Mouse (Mus musculus) thymus, postnatal 25 days (tissue): ENCODE measurements around the gene Klf9.
"Not testable (repeated sequence)": the region's sequence is repeated elsewhere in the genome, so short reads cannot be mapped to it uniquely, and the experiment has no call there.

ENCODE experiments used
- DNase-seq: peaks from one replicate; pipeline ENCODE4 v3.0.0; 2022

Gene Klf9

DNA sequence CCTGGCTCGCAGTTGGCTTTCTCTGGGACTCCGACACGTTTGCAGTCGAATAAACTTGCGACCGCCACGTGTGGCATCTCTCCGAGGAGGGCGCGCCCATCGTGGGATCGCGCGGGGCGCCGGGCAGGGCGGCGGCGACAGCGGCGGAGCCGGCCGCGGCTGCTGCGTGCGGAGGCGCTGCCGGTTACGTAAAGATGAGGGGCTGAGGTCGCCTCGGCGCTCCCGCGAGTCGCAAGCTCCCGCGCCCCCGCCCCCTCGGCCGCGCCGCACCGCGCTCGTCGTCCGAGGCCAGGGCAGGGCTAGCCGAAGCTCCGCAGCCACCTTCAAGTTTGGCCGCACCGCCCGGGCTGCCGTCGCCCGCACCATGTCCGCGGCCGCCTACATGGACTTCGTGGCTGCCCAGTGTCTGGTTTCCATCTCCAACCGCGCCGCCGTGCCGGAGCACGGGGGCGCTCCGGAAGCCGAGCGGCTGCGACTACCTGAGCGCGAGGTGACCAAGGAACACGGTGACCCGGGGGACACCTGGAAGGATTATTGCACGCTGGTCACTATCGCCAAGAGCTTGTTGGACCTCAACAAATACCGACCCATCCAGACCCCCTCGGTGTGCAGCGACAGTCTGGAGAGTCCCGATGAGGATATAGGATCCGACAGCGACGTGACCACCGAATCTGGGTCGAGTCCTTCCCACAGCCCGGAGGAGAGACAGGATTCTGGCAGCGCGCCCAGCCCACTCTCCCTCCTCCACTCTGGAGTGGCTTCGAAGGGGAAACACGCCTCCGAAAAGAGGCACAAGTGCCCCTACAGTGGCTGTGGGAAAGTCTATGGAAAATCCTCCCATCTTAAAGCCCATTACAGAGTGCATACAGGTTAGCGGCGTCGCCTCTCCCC lies 610 bp downstream of the Klf9 start:
- peak; percentile 10 for DNase-seq

DNA sequence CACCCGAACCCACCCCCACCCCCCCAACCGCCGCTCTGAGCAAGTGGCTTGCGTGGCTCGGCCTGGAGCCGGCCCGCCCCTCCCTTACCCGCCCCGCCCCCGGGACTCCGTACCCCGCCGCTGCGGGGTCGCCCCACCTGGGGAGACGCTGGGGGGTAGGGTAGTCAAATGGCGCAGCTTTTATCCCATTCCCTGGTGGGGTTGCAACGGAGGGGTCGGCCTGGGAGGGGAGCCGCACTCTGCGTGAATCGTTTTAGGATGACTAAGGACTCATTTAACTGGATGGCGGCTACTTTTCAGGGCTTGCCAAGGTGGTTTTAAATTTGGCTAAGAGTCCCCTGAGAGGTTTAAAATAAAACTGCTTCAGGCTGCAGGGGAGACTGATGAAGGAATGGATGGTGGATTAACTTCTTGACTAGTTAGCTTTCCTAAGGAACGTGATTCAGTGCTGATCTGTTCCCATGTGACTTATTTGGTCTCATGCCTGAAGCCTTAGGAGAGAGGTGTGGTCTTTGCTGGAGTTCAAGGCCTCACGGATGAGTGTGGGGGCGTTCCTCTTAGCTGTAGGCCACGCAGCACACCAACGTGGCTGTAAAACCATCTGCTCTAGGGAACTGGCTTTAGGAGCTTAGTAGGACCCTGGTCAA lies 1.5 kb downstream of the Klf9 start:
- no peak for DNase-seq

DNA sequence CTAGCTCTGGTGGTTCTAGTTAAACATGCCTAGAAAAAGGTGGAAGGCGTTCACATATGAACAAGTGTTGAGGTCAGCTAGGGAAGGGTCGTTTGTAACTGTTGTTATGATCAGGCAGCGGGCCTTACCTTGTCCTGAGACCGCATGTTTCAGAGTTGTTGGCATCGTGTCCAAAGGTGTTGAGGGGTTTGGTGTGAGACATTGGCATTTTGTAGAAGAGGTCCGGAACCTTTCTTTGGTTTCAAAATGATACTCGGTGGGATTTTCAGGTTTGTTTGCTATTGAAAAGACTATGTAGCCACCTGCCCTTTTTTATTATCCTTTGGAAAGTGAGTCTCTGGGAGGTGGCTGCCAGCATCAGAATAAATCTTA lies 2.0 kb downstream of the Klf9 start:
- DNase-seq, result no peak

DNA sequence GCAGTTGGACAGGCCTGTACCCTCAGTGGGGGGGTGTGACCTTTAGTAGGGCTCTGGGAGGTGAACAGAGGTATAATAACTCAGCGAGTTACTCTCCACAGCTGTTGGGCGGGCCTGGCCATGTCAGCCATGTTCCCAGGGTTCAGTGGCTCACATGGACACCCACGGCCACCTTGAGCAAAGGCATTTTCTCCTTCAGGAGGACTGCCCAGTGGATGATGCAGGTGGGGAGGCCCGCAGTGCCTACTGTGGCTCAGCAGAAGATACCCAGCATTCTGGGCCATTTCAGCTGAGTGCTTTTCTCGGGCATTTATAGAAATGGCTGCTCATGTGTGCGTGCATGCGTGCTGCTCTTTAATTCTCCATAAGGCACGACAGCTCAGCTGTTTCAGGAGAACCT lies 2.5 kb downstream of the Klf9 start:
- DNase-seq, result no peak

DNA sequence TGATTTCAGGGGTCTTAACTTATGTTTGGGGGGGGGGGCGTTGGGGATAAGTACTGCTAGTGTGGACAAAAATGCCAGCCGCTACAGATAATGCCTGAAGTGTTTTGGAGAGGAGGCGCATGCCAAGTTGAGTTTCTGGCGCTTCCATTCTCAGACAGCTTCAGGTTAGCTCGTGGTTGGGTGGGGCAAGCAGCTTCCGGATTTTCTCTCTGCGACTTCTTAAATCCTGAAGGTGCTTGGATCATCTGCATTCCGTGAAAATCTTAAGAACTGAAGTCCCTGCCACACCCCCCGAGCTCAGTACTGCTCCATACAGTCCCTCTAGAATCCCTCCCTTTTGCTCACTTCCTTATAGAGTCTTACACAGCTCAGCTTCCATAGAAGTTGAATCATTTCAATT lies 3.0 kb downstream of the Klf9 start:
- DNase-seq, result no peak

DNA sequence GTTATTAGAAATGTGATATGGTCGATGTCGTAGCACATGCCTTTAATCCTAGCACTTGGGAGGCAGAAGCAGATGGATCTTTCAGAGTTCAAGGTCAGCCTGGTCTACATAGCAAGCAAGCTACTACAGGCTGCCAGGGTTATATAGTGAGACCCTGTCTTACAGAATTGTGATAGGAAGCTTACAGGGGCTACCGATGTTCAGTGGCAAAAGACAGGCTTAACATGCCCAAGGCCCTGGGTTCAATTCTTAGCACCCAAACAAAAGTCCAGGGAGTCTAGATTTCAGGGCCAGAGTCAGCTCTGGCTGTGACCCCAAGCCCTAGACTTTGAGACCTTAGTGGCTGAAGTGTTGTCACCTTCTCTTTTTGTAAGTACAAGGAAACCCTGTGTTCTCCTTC lies 4.1 kb downstream of the Klf9 start:
- DNase-seq, result no peak

DNA sequence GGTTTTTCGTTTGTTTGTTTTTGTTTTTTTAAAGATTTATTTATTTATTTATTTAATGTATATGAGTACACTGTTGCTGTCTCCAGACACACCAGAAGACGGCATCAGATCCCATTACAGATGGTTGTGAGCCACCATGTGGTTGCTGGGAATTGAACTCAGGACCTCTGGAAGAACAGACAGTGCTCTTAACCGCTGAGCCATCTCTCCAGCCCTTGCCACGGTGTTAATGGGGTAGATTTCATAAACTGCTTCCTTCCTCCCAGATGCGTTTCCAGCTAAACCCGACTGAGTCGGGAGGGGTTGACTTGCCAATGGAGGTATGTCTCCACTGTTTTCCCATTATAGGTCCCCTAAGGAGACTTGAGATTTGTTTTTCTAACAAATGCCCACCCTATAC lies 4.5 kb downstream of the Klf9 start:
- not testable (repeated sequence) for DNase-seq

DNA sequence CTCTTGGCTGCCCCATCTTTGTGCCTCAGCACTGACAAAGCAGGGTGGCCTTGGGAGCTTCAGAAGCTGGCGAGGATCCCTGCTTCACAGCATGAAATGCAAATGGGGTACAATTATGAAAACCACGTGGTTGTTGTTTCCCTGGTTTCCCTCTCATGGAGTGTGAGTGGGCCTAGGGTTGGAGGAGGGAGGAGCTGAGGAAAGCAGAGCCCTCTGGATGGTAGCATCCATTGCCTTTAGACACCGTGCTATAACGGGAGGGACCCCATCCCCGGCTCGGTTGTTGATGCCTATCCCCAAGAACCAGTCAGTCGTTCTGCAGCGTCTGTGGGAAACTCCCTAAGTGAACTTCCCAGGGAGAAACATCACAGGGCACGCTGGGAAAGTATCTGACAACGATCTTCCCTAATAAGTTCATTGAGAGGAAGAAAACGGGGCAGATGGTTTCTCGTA lies 5.4 kb downstream of the Klf9 start:
- no peak for DNase-seq

DNA sequence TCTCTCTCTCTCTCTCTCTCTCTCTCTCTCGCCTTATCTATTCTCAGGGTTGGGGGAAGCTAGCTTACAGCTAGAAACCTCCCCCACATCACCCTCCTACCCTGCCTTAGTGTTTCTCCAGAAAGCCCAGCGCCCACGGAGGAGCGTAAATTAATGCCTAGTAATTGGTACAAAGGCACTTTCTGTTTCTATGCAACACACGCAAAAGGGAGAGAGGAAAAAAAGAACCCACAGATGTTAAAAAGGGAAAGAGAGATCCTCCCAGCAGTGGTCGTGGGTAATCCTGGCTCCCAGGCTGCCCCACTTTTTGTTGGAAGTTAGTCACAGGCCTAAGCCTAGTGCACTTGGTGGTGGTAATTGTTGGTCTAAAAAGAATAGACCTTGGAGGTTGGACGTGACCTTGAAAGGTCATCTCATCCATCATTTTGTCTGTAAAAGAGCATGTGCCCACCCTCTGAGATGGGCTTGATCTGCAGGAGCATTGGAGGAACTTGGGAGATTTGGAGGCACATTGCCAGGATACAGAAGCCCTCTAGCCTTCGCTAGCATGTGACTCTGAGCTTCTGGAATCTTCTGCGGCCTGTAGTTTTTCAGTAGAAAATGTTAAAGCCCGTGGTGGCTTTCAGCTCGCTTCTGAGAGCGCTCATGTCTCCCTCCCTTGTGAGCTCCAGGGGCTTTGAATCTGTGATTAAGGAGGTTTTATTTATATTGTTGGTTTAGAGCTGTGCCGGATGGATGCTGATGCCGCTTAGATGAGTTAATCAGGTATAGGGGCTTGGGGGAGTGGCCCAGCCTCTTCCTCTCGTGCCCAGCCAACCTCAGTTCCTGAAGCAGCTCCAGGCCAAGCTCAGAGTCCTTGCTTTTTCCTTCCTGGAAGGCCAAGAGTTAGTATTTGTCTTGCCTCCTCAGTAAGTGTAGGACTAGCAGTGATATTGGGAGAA lies 6.3 kb downstream of the Klf9 start:
- DNase-seq, result no peak

DNA sequence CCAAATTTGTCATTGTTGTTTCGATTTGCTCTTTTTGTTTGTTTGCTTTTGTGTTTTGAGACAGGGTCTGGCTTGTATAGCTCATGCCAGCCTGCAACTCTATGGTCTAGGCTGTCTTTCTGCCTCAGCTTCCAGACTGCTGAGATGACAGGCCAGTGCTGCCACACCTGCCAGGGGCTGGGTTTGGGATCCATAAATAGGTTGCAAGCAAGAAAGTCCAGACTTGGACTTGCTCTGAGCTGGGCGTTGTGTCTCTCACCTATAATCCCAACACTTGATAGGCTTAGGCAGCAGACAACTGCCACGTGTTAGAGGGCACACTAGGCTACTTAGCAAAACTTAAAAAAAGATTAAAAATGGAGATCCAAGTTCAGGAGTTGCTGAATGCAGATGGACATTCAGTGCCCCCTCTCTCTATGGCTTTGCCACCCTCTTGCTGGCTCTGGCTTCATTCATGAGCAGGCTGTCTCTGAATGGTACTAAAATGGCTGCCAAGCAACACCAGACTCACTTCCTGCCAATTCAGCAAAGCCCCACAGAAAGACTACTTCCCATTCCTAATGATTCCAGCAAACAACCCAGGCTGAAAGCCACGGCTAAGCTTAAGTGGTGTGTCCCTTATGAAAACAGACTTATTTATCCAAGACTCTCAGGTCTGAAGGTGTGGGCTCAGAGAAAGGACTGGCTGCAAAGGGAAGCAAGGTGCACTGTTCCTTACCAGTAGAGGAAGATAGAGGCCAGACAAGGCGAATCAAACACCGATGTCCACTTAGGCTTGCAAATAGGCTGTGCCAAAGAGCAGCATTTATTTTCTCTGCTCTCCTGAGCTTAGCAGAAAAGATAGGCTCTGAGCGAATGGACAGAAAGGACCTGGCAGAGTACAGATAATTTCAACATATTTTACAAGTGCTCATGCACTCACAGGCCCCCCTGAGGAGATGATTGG lies 8.7 kb downstream of the Klf9 start:
- DNase-seq, result no peak

DNA sequence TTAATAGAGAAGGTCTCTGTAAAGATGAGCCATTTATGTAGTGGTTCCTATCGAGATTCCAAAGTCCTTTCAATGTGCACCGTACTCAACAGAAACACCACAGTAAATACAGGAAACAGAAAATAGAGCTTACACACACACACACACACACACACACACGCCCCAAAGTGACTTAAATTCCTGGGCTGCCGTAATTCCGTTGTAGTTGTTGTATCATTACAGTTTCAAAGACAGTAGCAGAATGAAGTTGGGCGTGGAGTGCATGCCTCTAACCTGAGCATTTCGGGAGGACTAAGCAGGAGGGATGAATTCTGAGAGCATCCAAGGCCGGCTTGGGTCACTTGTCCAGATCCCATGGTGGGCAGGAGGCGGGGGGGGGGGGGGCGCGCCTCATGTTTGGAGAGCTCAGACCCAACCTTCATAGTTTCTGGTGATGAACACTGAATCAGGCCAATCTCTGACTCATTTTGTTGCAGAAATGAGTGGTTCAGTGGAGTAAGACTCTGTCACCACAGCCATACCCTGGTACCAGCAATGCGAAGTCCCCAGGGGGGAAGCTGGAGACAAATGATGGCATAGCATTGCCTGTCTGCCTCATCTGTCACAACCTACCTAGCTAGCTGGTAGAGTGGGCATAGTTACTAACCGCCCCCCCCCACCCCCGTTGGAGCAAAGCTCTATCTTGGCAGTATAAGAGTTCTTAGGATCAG lies 9.7 kb downstream of the Klf9 start:
- DNase-seq, result no peak

DNA sequence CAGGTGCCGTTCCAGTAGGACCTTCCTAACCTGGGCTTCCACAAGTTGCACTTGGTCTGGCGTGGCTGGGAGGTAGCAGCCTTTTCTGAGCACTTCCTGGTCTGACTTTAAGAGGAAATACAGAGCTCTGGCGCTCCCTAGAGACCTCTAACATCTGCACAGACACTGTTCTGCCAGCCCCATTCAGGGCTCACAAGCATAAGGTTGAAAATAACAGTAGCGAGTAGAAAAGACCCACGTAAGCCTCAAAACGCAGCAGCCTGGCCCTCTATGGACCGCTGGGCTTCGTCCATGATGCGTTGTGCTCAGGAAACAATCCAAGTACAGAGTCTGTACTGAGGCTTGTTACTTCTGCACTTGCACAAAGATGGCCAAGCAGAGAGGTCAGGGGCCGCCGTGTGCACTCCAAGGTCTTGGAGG lies 10.6 kb downstream of the Klf9 start:
- peak; percentile 50 for DNase-seq

DNA sequence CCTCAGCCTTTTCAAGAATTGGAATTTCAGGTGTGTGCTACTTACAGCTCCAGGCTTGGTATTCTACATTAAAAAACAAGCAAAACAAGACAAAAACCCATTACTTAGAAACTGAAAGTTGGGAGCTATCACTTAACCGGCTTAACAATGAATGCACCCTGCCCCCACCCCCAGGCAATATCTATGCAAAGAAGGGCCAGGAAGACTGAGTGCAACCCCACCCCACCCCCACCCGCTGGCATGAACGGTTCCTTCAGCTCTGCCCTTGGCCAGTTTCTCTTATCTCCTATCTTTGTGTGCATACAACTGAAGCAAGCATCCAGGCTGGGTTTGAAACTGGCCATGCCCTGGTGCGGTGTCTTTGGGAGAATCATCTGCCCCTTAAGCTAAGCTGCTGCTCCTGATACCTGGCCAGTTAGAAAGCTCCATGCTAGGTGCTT lies 11.2 kb downstream of the Klf9 start:
- no peak for DNase-seq

DNA sequence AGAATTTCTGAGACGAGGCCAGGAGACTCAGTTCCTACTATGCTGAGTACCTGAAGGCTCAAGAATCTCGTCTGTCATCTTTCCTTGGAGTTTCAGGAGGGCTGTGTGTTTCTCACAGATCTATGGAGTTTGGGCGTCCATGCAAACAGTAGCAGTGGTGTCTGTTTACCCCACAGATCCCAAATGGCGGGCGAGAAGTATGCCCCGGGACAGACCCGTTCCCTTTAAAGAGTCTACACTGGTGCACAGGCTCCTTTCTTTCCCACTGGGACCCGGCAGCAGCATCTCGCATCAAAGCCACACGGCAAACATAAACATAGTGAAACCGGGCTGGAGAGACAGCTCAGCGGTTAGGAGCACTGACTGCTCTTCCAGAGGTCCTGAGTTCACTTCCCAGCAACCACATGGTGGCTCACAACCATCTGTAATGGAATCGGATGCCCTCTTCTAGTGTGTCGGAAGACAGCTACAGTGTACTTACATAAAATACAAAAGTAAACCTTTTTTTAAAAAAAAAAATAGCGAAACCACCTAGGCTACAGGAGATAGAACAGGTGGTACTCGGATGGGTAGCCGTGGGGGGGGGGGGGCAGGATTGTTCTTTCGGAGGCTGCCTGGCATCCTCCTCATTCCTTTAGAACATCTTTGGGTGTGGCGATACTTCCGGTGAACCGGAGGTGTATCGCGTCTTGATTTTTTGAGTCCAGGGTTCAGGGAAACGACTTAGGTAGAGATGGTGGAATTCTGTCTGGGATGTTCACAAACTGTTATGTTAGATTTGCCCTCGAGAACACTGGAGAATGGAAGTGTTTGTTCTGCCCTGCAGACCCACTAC lies 12.0 kb downstream of the Klf9 start:
- DNase-seq, result no peak

DNA sequence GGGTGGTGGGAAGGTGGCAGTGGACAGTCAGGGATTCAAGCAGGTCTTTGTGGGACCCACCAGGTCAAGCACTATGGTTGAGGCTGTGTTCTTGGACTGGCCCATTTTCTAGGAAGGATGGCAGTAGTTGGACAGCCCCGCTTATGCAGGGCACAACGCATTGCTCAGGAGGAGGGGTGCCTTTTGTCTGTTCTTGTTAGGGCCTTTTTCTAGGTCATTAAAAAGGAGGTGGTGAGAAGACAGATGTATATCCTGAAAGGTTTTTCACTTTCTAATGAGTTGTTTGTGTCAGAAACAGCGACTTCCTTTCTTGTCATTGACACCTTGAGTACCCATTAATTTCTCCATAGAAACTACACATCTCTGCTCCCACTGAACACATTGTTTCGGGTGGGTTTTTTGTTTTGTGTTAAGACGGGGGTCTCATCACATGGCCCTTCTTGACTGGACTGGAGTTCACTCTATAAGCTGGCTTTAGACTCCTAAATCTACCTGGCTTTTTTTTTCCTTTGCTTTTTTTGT lies 12.6 kb downstream of the Klf9 start:
- DNase-seq, result no peak

DNA sequence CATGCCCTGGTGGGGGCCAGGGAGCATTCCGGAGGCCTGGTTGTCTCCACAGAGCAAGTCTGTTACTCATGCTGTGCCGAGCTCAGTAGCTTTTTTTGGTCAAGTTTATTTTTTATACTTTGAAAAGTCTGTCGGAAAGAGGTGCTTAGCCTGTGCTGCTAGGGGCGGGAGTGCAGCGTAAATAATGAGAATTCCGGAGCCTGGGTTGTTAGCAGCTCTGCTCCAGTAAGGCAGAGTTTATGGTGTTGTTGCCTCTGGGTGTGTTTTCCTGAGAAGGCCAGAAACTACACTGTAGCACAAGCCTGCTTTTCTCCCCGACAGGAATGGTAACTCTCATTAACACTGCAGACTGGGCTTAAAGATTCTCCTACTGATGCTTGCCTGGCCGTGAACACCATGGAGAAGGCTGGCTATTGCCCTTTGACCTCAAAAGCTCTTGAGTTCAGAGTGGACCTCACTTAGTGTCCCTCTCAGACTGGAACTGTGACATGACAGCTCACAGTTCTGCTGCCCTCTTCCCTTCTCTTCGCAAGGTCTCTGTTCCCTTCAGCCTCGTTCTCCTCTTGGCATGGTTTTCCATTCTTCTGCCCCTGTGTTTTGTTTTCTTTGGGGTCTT lies 18.9 kb downstream of the Klf9 start:
- no peak for DNase-seq

DNA sequence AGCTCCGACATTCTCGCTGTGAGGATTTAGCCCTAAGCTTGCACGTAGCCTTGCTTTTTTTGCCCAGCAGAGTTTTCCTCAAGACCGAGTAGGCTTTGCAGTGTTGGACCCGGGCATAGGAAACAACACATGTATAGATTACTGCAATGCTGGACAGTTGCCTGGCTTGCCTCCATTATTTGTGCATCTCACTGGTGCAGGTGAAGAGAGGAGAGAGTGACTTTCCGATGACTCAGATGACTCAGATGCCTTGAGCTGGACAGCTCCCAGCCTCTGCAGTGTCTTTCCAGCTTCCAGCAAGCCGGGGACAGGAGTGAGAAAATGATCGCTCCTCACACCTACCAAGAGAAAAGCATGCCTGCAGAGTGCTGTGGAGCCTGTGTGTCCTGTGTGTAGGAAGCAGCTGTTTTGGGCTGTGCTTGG lies 21.4 kb downstream of the Klf9 start:
- DNase-seq, result no peak

DNA sequence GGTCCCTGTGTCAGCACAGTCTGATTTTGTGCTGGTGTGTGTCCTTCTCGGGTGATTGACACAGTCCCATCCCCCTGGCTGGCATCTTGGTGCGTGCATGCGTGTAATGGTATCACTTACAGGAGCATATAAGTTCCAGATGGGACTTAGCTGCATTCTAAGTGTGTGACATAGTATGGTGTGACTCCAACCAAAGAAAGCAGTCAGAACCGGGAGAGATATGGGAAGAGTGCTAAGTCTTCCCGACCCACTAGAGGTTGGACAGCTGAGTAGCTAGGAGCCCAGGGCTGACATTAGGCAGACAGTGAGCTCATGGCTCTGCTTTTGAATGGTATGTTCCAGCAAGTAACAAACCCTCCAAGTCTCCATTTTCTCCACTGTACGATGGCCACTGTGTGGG lies 21.9 kb downstream of the Klf9 start:
- DNase-seq, result no peak

DNA sequence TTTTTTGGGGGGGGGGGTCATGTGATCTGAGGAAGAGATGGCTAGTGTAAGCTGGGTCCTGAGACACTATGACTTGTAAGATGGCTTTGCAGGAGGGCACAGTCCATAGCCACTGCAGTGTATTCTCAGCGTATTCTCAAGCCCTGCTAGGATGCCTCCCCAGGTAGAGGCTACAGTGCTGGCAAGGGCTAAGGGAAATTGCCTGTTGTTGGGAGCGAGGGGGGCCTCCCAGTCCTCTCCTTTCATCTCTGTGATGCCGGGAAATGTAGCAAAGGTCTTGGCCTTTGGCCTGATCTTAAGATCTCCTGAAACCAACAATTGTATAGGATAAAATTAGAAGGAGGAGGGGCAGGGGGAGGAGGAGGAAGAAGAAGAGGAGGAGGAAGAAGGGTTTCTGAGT lies 22.3 kb downstream of the Klf9 start:
- no peak for DNase-seq
